Mouse (Mus musculus): ENCODE measurements around the gene S1pr1.

The S1pr1 gene

DNA sequence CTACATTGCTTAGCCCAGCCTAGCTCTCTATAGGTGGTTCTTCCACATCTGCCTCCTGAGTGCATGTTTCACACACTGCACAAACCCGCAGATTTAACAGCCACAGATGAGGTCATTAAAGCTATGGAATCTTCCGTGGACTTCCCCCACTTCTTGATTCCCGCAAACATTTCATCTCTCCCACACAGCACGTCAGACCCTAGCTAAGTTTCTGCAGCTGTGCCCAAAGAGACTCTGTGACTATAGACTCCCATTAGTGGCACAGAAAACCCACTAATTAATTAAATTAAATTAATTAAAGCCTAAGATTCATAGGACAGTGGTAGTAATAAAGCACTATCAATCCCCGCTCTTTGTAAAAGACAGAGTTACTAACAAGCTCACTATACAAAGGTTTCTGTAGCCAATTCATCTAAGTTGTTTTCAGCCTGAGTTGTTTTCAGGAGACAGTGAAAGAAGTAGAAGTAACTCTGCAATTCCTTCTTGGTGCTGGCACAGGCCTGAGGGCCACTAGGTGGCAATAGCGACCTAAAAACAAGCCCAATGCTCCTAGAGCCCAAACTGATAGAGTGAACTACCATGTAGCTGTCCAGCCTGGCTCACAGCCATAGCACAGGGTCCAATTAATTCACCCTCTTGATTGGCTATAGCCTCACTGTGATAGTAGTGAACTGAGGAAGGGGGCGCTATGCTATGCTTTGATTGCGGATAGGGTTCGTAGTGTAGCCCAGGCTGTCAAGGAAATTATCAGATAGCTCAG is 54.0 kb downstream of the S1pr1 start:
- peaks cover 3% of the 10 kb centered on the region; the same call in 1 of the 2 replicates for H3K4me1 ChIP-seq (replicated peaks; ENCODE audit: low read depth, low read length)
- no peaks in the 10 kb centered on the region for H3K36me3 ChIP-seq (ENCODE audit: insufficient read depth, low read length)
- H3K9me3 ChIP-seq (ENCODE audit: low read length), result no peaks in the 10 kb centered on the region
- H3K4me3 ChIP-seq (replicated peaks; ENCODE audit: low read length), result no peak overlapping the region
- no peaks in the 10 kb centered on the region for H3K27me3 ChIP-seq (ENCODE audit: insufficient read depth, low read length)
- TF ChIP-seq CTCF (conservative IDR thresholded peaks at IDR 0.05; ENCODE audit: low read length) (peak; percentile 85), NANOG (IDR thresholded peaks at IDR 0.05; ENCODE audit: borderline replicate concordance, low read length) (no peak)

All from E14TG2a.4 (cell line).